Mouse (Mus musculus) ES-Bruce4 (cell line): ENCODE measurements around the gene Ankrd36.

ENCODE experiments used
- CTCF ChIP-seq: IDR thresholded peaks from one replicate; pipeline ENCODE4 v1.8.1; 2011; ENCODE audit warnings: low read depth, low read length
- EP300 ChIP-seq: IDR thresholded peaks from 2 replicates; pipeline ENCODE4 v1.6.1; 2011; ENCODE audit warnings: low read depth, low read length; ENCODE audit not compliant: insufficient read depth
- POLR2A ChIP-seq: IDR thresholded peaks from one replicate; pipeline ENCODE4 v1.8.1; 2011; ENCODE audit warnings: low read length; ENCODE audit not compliant: insufficient read depth

GRCm38 (mm10) chr11:5715630-5716105, 146.2 kb downstream of the Ankrd36 start, which contains the start of gene Mrps24:
- no peak for TF ChIP-seq CTCF
- TF ChIP-seq EP300 = no peak
- no peak for TF ChIP-seq POLR2A
